Mouse (Mus musculus): ENCODE measurements around the gene Gucy2g. TPM values are rescaled to one million over a fixed set of nuclear protein-coding genes. Genes with fewer than 3 reads are reported as not detected.
A peak's percentile ranks its signal among the peaks of the same experiment; 100 is the strongest.

Gucy2g gene
- total and polyA plus RNA-seq, 3 experiments, result 0.65 to 2.4 TPM; not detected in 1

DNA sequence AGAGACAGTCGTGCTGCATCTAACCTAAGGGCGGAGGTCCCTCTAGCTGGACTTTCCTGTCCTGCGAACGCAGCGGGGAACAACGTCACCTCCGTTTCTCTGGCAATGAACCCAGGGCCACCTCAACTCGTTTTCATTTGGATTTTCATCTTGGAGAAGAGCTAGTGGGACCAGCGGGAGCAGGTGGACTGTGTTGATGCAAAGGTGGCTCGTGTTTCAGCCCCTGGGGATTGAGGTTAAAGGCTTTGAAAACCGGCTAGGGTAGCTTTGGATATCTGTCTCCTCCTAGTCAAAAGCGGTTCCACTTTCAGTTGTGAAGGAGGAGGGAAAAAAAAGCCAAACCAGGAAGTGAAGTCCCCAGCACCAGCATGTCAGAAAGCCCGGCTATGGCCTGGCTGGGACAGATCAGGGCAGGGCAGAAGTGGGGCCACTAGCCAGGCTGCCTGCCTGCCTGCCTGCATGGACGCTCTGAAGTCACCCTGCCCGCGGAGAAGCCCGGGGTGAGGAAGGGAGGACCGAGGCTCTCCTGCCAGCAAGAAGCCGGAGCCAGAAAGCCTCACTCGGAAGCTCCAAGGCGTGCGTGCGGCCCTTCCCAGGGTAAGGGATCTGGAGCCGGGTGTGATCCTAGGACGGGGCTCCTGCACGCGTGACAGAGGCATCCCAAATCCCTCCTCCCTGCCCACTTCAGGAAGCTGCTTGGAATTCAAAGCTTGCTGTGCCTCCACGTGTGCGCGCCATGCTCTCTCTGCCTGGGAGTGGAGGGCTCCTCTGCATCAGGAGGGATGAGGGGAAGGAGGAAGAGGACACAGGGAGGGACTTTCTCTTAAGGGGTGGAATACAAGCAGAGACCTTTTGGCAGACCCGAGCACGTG, 12.8 kb upstream of the Gucy2g start:
- TF ChIP-seq TCF12 (IDR thresholded peaks at IDR 0.05; ENCODE audit: low read depth, low read length) (peak; percentile 58; the same call in 1 of the 2 replicates), SMC3 (IDR thresholded peaks at IDR 0.05; ENCODE audit: low read depth, low read length) (peak; percentile 9; the same call in 1 of the 2 replicates), MEF2A (IDR thresholded peaks at IDR 0.05; ENCODE audit: extremely low read depth, insufficient replicate concordance, low read depth, low read length, poor library complexity, severe bottlenecking) (no peak), ZMIZ1 (IDR thresholded peaks at IDR 0.05; ENCODE audit: low read depth, low read length) (peak; percentile 88), POLR2AphosphoS2 (IDR thresholded peaks at IDR 0.05; ENCODE audit: low read length) (peak; percentile 47; the same call in 1 of the 2 replicates), NRF1 (IDR thresholded peaks at IDR 0.05; ENCODE audit: insufficient read depth, low read depth, low read length, poor library complexity, severe bottlenecking) (no peak), MYB (IDR thresholded peaks at IDR 0.05; ENCODE audit: low read depth, low read length) (peak; percentile 44), USF1 (IDR thresholded peaks at IDR 0.05; ENCODE audit: low read depth, low read length) (0 out of 2 replicates have a peak, but pooled peaks have one; percentile 21), TBP (IDR thresholded peaks at IDR 0.05; ENCODE audit: low read depth, low read length) (peak; percentile 85), MAZ (IDR thresholded peaks at IDR 0.05; ENCODE audit: low read depth, low read length) (no peak), POLR2A (IDR thresholded peaks at IDR 0.05; ENCODE audit: control insufficient read depth in 1 of 2, insufficient read depth in 1 of 2, low read depth in 1 of 2, low read length in 2 of 2, poor library complexity in 1 of 2) (peak; percentile 85 to 87), E2F4 (IDR thresholded peaks at IDR 0.05; ENCODE audit: borderline replicate concordance, low read depth, low read length) (0 out of 2 replicates have a peak, but pooled peaks have one; percentile 41), SIN3A (IDR thresholded peaks at IDR 0.05; ENCODE audit: low read length) (peak; percentile 85), EP300 (IDR thresholded peaks at IDR 0.05; ENCODE audit: low read depth in 1 of 2, low read length in 2 of 2) (0 out of 4 replicates have a peak, but pooled peaks of 1 of the 2 experiments have one; percentile 29), RCOR1 (IDR thresholded peaks at IDR 0.05; ENCODE audit: low read depth, low read length) (no peak), ELF1 (IDR thresholded peaks at IDR 0.05; ENCODE audit: low read depth, low read length) (peak; percentile 94), ZKSCAN1 (IDR thresholded peaks at IDR 0.05; ENCODE audit: low read depth, low read length) (no peak), RAD21 (IDR thresholded peaks at IDR 0.05; ENCODE audit: low read depth, low read length) (no peak), ETS1 (IDR thresholded peaks at IDR 0.05; ENCODE audit: low read depth, low read length) (peak; percentile 63), HCFC1 (IDR thresholded peaks at IDR 0.05; ENCODE audit: low read depth, low read length) (peak; percentile 67), KAT2A (conservative IDR thresholded peaks at IDR 0.05; ENCODE audit: low read depth, low read length) (no peak; the same call in 1 of the 2 replicates), TAL1 (IDR thresholded peaks at IDR 0.05; ENCODE audit: low read length) (no peak), MYC (IDR thresholded peaks at IDR 0.05; ENCODE audit: low read depth, low read length) (peak; percentile 90), MXI1 (IDR thresholded peaks at IDR 0.05; ENCODE audit: low read depth, low read length) (peak; percentile 78), POLR2AphosphoS5 (IDR thresholded peaks at IDR 0.05; ENCODE audit: borderline replicate concordance, low read depth, low read length) (peak; percentile 29; the same call in 1 of the 2 replicates), ZNF384 (IDR thresholded peaks at IDR 0.05; ENCODE audit: low read depth, low read length) (peak; percentile 91), NELFE (IDR thresholded peaks at IDR 0.05; ENCODE audit: low read depth, low read length) (peak; percentile 53), CHD1 (IDR thresholded peaks at IDR 0.05; ENCODE audit: low read depth, low read length) (0 out of 2 replicates have a peak, but pooled peaks have one; percentile 67), UBTF (IDR thresholded peaks at IDR 0.05; ENCODE audit: borderline replicate concordance, insufficient read depth, low read depth, low read length) (no peak)
- peak; percentile 89 for DNase-seq (ENCODE audit: low read depth, low spot score)
- H3K27ac ChIP-seq (ENCODE audit: control insufficient read depth, low read depth, low read length), result peak overlapping the region; percentile 95
- H3K4me1 ChIP-seq (ENCODE audit: control insufficient read depth in 1 of 2, insufficient read depth in 2 of 2, low read length in 2 of 2), result peaks cover 48 to 57% of the 10 kb centered on the region in 2 experiments
- peaks cover 0 to 62% of the 10 kb centered on the region in 2 experiments; a peak in 3 of 4 replicates for H3K36me3 ChIP-seq (ENCODE audit: control insufficient read depth in 1 of 2, insufficient read depth in 2 of 2, low read length in 2 of 2)
- peaks cover 47% of the 10 kb centered on the region for H3K79me2 ChIP-seq (ENCODE audit: control insufficient read depth, insufficient read depth, low read length, poor library complexity)
- H3K9me3 ChIP-seq (replicated peaks; ENCODE audit: insufficient read depth, low read length), result no peaks in the 10 kb centered on the region
- H3K9ac ChIP-seq (ENCODE audit: control insufficient read depth, low read depth, low read length, poor library complexity, severe bottlenecking), result peak overlapping the region; percentile 92
- peak overlapping the region; percentile 69 to 80 for H3K4me3 ChIP-seq (ENCODE audit: control insufficient read depth in 1 of 2, insufficient read depth in 1 of 2, low read depth in 2 of 2, low read length in 2 of 2)
- no peaks in the 10 kb centered on the region for H3K27me3 ChIP-seq (ENCODE audit: control insufficient read depth in 1 of 2, insufficient read depth in 2 of 2, low read length in 2 of 2)

Data from MEL (cell line).